Mouse (Mus musculus): ENCODE measurements around the gene Mrpl44. TPM values are rescaled to one million over a fixed set of nuclear protein-coding genes. Genes with fewer than 3 reads are reported as not detected.
A peak's percentile ranks its signal among the peaks of the same experiment; 100 is the strongest.

Mrpl44 gene
- polyA plus RNA-seq, 1 experiment, result 5.3 TPM

- Histone ChIP-seq H3K27me3 (ENCODE audit: control insufficient read depth, insufficient read depth, low read length) (no peaks in the 10 kb centered on the region), H3K27ac (ENCODE audit: control insufficient read depth, insufficient read depth, low read depth, low read length) (no peak overlapping the region)
Observed at GRCm38 (mm10) chr1:79761917-79762271, 13.9 kb upstream of the Mrpl44 start.

GRCm38 (mm10) chr1:79762282-79763250 lies 13.3 kb upstream of the Mrpl44 start:
- H3K36me3 ChIP-seq (ENCODE audit: control insufficient read depth, insufficient read depth, low read length), result no peaks in the 10 kb centered on the region

More at GRCm38 (mm10) chr1:79761917-79762271, 13.9 kb upstream of the Mrpl44 start:
- Histone ChIP-seq H3K4me3 (ENCODE audit: control insufficient read depth, low read depth, low read length) (peak overlapping the region; percentile 87), H3K4me1 (ENCODE audit: control insufficient read depth, insufficient read depth, low read length) (peaks cover 10% of the 10 kb centered on the region), H3K36me3 (ENCODE audit: control insufficient read depth, insufficient read depth, low read length) (no peaks in the 10 kb centered on the region)
- no peak for TF ChIP-seq CTCF (IDR thresholded peaks at IDR 0.05; ENCODE audit: control insufficient read depth, insufficient read depth, insufficient replicate concordance, low read depth, low read length)
- no peak for TF ChIP-seq POLR2A (IDR thresholded peaks at IDR 0.05; ENCODE audit: control insufficient read depth, low read depth, low read length)

GRCm38 (mm10) chr1:79764031-79764430 lies 11.8 kb upstream of the Mrpl44 start:
- Histone ChIP-seq H3K36me3 (ENCODE audit: control insufficient read depth, insufficient read depth, low read length) (no peaks in the 10 kb centered on the region), H3K27ac (ENCODE audit: control insufficient read depth, insufficient read depth, low read depth, low read length) (no peak overlapping the region), H3K27me3 (ENCODE audit: control insufficient read depth, insufficient read depth, low read length) (no peaks in the 10 kb centered on the region), H3K4me1 (ENCODE audit: control insufficient read depth, insufficient read depth, low read length) (peaks cover 10% of the 10 kb centered on the region), H3K4me3 (ENCODE audit: control insufficient read depth, low read depth, low read length) (no peak overlapping the region)
- no peak for TF ChIP-seq CTCF (IDR thresholded peaks at IDR 0.05; ENCODE audit: control insufficient read depth, insufficient read depth, insufficient replicate concordance, low read depth, low read length)
- no peak for TF ChIP-seq POLR2A (IDR thresholded peaks at IDR 0.05; ENCODE audit: control insufficient read depth, low read depth, low read length)

More at GRCm38 (mm10) chr1:79762282-79763250, 13.3 kb upstream of the Mrpl44 start:
- Histone ChIP-seq H3K27me3 (ENCODE audit: control insufficient read depth, insufficient read depth, low read length) (no peaks in the 10 kb centered on the region), H3K4me1 (ENCODE audit: control insufficient read depth, insufficient read depth, low read length) (peaks cover 10% of the 10 kb centered on the region), H3K4me3 (ENCODE audit: control insufficient read depth, low read depth, low read length) (0 out of 2 replicates have a peak overlapping the region, but pooled peaks have one; percentile 18), H3K27ac (ENCODE audit: control insufficient read depth, insufficient read depth, low read depth, low read length) (no peak overlapping the region)
- no peak for TF ChIP-seq CTCF (IDR thresholded peaks at IDR 0.05; ENCODE audit: control insufficient read depth, insufficient read depth, insufficient replicate concordance, low read depth, low read length)
- TF ChIP-seq POLR2A (IDR thresholded peaks at IDR 0.05; ENCODE audit: control insufficient read depth, low read depth, low read length), result no peak

- no peaks in the 10 kb centered on the region for H3K27me3 ChIP-seq (ENCODE audit: control insufficient read depth, insufficient read depth, low read length)
- no peak overlapping the region for H3K27ac ChIP-seq (ENCODE audit: control insufficient read depth, insufficient read depth, low read depth, low read length)
- H3K36me3 ChIP-seq (ENCODE audit: control insufficient read depth, insufficient read depth, low read length), result no peaks in the 10 kb centered on the region
- peaks cover 10% of the 10 kb centered on the region for H3K4me1 ChIP-seq (ENCODE audit: control insufficient read depth, insufficient read depth, low read length)
- no peak overlapping the region for H3K4me3 ChIP-seq (ENCODE audit: control insufficient read depth, low read depth, low read length)
- TF ChIP-seq POLR2A (IDR thresholded peaks at IDR 0.05; ENCODE audit: control insufficient read depth, low read depth, low read length) (no peak), CTCF (IDR thresholded peaks at IDR 0.05; ENCODE audit: control insufficient read depth, insufficient read depth, insufficient replicate concordance, low read depth, low read length) (no peak)
Observed at GRCm38 (mm10) chr1:79764483-79764882, 11.3 kb upstream of the Mrpl44 start.

GRCm38 (mm10) chr1:79768231-79768630 lies 7.6 kb upstream of the Mrpl44 start:
- Histone ChIP-seq H3K4me3 (ENCODE audit: control insufficient read depth, low read depth, low read length) (no peak overlapping the region), H3K27ac (ENCODE audit: control insufficient read depth, insufficient read depth, low read depth, low read length) (no peak overlapping the region)

GRCm38 (mm10) chr1:79774164-79774780 lies 1.5 kb upstream of the Mrpl44 start:
- Histone ChIP-seq H3K27me3 (ENCODE audit: control insufficient read depth, insufficient read depth, low read length) (no peaks in the 10 kb centered on the region), H3K36me3 (ENCODE audit: control insufficient read depth, insufficient read depth, low read length) (peaks cover 2% of the 10 kb centered on the region), H3K4me1 (ENCODE audit: control insufficient read depth, insufficient read depth, low read length) (no peaks in the 10 kb centered on the region), H3K27ac (ENCODE audit: control insufficient read depth, insufficient read depth, low read depth, low read length) (no peak overlapping the region), H3K4me3 (ENCODE audit: control insufficient read depth, low read depth, low read length) (no peak overlapping the region)
- no peak for TF ChIP-seq CTCF (IDR thresholded peaks at IDR 0.05; ENCODE audit: control insufficient read depth, insufficient read depth, insufficient replicate concordance, low read depth, low read length)
- no peak for TF ChIP-seq POLR2A (IDR thresholded peaks at IDR 0.05; ENCODE audit: control insufficient read depth, low read depth, low read length)

More at GRCm38 (mm10) chr1:79768231-79768630, 7.6 kb upstream of the Mrpl44 start:
- H3K4me1 ChIP-seq (ENCODE audit: control insufficient read depth, insufficient read depth, low read length), result no peaks in the 10 kb centered on the region
- no peaks in the 10 kb centered on the region for H3K27me3 ChIP-seq (ENCODE audit: control insufficient read depth, insufficient read depth, low read length)
- no peak for TF ChIP-seq POLR2A (IDR thresholded peaks at IDR 0.05; ENCODE audit: control insufficient read depth, low read depth, low read length)
- TF ChIP-seq CTCF (IDR thresholded peaks at IDR 0.05; ENCODE audit: control insufficient read depth, insufficient read depth, insufficient replicate concordance, low read depth, low read length), result no peak
- H3K36me3 ChIP-seq (ENCODE audit: control insufficient read depth, insufficient read depth, low read length), result no peaks in the 10 kb centered on the region

- Histone ChIP-seq H3K4me3 (ENCODE audit: control insufficient read depth, low read depth, low read length) (no peak overlapping the region), H3K27ac (ENCODE audit: control insufficient read depth, insufficient read depth, low read depth, low read length) (no peak overlapping the region), H3K4me1 (ENCODE audit: control insufficient read depth, insufficient read depth, low read length) (no peaks in the 10 kb centered on the region), H3K36me3 (ENCODE audit: control insufficient read depth, insufficient read depth, low read length) (peaks cover 2% of the 10 kb centered on the region), H3K27me3 (ENCODE audit: control insufficient read depth, insufficient read depth, low read length) (no peaks in the 10 kb centered on the region)
- TF ChIP-seq CTCF (IDR thresholded peaks at IDR 0.05; ENCODE audit: control insufficient read depth, insufficient read depth, insufficient replicate concordance, low read depth, low read length) (no peak), POLR2A (IDR thresholded peaks at IDR 0.05; ENCODE audit: control insufficient read depth, low read depth, low read length) (no peak)
Observed at GRCm38 (mm10) chr1:79778011-79778410, 2.2 kb downstream of the Mrpl44 start.
